Mouse (Mus musculus) CD8-positive naive resting alpha-beta T cell, adult 2 months (primary cell): ENCODE results near the gene Tmem132d.
"Not testable (repeated sequence)": the region's sequence is repeated elsewhere in the genome, so short reads cannot be mapped to it uniquely, and the experiment has no call there.

Source experiments
- DNase-seq, 2 experiments: peaks; one replicate each; pipeline ENCODE4 v3.0.0; 2022; ENCODE audit warnings: low read depth in 2 of 2, low spot score in 2 of 2

Tmem132d gene

GRCm38 (mm10) chr5:128102556-128102955, 330.3 kb downstream of the Tmem132d start:
- DNase-seq = no peak

- DNase-seq = no peak
These were observed 332.5 kb downstream of the Tmem132d start for GRCm38 (mm10) chr5:128100331-128100730.

DNA sequence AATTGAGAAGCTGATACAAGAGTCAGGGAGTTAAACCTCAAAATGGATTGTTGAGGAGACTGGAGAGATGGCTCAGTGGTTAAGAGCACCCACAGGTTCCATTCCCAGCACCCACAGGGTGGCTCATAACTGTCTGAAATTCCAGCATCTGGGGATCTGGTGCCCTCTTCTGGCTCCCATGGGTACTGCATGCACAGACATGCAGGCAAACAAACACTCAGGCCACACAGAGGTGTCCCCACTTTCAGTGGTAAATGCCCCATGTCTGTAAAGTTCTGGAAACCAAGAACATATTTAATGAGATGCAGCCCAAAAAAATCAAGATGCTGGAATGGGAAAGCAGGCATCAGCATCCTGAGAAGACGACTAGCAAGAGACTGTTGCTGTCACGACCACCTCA, 333.4 kb downstream of the Tmem132d start:
- DNase-seq = no peak

DNA sequence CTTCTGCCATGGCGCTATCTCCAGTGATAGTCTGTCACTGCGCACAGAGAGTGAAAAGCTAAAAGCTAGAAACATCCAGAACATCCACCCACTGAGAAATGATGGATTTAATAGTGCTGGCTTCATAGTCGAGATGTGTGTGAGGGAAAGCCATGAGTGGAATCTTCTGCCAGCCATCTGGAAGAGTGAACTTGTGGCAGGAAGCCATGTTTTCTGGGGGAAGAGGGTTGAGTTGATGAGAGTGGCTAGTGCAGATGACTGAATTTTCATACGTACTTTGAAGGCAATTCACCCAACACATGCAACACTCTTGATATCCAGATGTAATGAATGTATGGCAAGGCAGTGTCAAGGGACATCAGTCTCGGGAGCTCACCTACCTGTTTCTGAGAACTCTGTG, 342.3 kb downstream of the Tmem132d start:
- DNase-seq = no peak

DNA sequence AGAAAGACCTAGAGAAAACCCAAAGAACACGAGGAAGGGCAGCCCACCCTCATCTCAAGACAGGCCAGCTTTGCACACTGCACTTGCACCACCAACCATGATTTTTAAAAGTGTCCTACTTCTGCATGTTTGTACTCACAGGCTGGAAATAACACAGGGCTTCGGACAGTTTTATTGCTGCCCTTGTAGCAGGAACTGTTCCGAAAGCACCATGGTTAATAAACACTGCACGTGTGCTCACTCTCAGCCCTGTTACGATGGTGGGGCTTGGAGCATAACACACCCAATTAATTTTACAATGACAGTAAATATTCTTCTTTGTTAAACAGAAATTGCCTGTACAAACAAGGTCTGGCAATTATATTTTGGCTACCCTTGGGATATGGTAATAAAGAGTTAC, 357.4 kb downstream of the Tmem132d start:
- no peak for DNase-seq

DNA sequence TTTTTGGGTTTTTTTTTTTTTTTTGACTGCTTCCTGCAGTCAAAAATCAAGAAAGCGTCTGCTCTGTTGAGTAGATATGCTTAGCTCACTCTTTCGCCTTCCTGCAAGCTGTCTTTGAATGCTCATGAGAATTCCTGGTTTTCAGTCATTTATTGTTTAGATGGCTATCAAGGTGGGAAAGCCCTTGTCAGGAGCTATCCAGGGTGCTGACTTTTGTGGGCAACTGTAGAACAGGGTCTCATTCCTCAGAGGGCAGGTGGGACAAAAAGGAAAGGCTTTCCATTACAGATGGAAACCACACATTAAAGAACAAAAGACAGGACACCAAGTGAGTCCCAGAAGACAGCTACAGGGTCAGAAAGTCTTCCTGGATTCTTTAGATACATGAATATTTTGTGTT, 360.3 kb downstream of the Tmem132d start:
- no peak for DNase-seq

GRCm38 (mm10) chr5:128041781-128042180, 391.1 kb downstream of the Tmem132d start:
- DNase-seq = no peak

DNA sequence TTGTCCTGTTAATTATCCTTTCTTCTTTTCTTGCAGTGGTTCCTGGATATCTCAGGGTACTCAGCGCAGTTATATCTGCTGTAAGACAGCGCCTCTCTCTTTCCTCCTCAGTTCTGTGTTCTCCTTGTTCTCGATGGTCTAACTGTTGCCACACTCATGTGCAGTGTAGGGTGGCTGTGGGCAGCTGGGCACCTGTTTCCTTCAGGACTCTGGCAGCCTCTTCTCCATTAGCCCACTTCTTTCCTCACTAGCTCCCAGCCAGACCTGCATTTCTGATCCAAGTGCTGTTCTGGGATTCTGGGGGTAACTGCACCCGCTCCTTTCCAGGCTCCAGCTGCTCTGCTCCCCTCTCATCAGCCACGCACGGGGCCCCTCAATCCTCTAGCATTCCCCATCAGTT, 392.8 kb downstream of the Tmem132d start:
- DNase-seq = no peak

DNA sequence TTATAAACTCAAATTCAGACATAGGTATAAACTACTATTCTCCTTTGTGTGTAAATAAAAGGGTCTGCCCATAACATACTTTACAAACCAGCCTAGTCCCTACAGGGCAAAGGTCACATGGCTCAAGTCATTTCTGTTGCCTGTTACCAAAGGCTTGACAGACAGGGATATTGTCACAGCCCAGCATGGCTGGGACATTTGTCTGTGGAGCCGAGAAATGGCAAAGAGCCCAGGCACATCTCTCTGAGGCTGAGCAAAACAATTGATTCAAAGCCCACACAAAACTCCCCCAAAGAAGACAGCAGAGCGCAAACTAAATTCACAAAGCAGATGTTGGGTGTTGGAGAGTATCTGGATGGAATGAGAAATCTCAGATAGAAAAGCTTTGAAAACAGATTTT, 405.8 kb downstream of the Tmem132d start:
- DNase-seq = no peak

GRCm38 (mm10) chr5:128004666-128005065, 428.2 kb downstream of the Tmem132d start:
- no peak for DNase-seq

GRCm38 (mm10) chr5:127996526-127997245, 436.2 kb downstream of the Tmem132d start:
- no peak for DNase-seq

GRCm38 (mm10) chr5:127993460-127993859, 439.4 kb downstream of the Tmem132d start:
- DNase-seq = no peak

- DNase-seq = no peak
These were observed 442.1 kb downstream of the Tmem132d start for GRCm38 (mm10) chr5:127990826-127991225.

DNA sequence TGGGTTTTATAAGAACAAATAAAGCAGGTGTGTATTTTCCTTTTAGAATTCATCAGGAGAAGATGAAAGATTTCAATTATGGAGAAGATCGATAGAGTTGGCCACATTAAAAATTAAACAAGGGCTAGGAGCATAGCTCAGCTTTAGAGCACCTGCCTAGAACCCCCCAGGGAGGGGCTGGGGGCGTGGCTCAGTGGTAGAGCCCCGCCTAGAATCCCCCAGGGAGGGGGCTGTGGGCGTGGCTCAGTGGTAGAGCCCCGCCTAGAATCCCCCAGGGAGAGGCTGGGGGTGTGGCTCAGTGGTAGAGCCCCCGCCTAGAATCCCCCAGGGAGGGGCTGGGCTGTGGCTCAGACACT, 452.9 kb downstream of the Tmem132d start:
- DNase-seq = not testable (repeated sequence)

DNA sequence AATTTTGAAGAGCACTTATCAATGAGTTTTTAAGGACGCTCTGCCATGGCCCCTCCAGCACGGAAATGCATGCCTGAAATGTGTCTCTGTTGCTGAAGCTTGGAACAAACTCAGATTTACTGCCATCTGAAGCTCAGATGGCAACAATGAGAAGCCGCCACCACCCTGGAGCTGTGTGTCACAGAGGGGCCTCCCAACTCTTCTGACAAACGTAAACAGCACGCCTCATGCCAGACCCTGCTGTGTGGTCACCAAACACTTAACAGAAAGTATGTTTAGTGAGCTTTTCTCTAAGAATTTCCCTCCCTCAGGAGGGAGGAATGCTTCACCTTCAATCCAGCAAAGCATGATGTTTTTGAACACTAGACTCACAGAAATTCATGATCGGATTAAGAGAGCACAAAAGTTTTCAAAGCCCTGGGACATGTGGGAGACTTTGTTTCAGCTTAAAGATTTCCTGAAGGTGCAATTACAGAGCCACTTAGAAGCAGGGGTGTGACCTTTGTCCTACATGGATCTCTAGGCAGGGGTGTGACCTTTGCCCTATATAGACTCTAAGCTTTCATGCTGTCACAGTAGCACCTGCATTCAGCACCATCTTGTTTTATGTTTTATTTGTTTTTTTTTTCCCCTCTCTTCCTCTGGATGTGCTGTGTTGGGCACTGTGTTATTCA, 453.4 kb downstream of the Tmem132d start:
- DNase-seq = no peak

DNA sequence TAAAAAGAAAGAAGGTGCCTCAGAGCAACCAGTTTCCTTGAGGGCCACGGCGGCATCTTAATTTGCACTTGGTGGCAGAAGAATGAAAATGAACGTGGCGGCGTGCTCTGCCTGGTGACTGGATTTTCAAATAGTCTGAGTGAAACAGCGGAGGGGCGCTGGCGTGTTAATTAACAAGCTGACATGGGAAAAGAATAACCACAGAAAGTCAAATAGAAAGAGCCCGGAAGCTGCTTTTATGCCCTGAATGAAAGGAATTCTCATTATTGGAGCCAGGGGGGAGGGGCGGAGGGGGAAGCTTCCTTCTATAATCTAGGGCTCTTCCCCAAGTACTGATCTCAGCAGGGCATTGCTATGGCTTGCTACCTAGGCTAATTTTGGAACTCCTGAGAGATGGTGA, 456.2 kb downstream of the Tmem132d start:
- DNase-seq = no peak

DNA sequence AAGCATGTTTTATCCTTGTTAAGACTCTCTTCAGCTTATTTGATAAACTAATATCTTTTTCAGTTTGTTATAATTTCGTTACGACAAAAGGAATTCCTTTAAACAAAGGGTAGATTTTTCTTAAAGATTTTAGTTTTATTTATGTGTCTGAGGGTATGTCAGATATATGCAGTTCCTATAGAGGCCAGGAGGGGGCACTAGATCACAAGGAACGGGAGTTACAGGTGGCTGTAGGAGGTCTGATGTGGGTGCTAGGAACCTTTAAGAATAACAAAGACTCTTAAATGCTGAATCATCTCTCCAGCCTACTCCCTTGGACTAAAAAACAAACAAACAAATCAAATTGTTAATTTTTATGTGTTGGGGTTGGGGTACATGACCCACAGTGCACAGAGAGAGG, 467.2 kb downstream of the Tmem132d start:
- no peak for DNase-seq

DNA sequence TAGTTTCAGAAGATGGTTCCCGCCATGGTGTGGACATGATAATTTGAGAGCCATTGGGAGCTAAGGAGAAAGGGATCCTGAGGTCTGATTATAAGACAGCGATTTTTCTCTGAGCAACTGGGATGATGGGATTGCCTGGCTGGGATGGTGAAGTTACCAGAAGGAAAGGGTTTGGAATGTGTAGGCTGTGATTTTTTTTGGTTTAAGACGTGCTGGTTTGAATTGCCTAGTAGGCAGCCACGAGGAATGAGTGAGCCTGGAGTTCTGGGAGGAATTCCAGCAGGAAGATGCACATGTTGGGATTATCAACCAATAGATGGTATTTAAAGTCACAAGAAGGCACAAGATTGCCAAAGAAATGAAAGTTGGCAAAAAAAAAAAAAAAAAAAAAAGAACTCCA, 470.2 kb downstream of the Tmem132d start:
- DNase-seq = no peak

- no peak for DNase-seq
These were observed 476.3 kb downstream of the Tmem132d start for GRCm38 (mm10) chr5:127956511-127957097.

DNA sequence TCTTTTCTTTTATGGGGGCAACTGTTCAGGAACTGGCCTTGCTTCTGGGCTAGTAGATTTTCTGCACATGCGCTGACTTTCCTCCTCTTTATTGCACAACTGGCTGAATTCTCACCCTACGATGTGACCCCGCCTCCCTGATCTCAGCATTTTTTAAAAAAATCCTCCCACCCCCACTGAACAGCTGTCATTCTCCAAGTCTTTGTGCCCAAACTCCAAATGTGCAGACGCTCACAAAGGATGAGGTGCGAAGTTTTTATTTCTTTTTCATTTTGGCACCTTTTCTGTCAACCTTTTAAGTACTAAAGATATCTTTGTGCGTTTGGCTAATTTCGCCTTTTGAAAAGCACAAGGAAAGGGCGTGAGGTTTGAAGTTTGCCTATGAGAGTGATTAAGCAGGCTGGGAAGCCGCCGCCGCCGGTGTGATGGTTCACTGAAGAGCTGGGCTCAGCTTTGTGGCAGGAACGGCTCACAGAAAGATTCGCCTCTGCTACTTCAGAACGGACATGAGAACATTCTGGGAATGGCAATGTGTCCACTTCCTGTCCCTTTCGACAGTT, 478.6 kb downstream of the Tmem132d start:
- DNase-seq = no peak

- DNase-seq = no peak
These were observed 480.1 kb downstream of the Tmem132d start for GRCm38 (mm10) chr5:127952800-127953199.

DNA sequence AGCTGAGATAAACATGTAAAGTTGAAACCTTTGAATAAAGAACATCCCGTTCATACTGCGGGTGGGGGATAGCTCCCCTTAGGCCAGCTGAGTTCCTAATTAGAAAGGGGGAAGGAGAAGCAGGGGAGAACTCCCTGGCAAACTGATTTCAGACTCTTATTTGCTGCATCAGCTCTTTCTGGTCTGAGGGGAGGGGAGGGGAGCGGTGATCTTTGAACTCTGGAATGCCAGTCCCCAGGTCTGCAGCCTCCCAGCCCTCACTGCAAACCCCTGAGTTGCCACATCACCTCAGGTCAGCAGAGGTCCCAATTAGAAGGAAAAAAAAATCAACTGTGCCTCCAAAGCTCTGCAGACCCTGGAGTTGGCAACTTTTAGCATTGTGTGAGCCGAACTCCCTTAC, 482.3 kb downstream of the Tmem132d start:
- no peak for DNase-seq
